Mouse (Mus musculus) monocyte, adult 2 months (primary cell): ENCODE data around the gene Tap1.
"Not testable (repeated sequence)": the region's sequence is repeated elsewhere in the genome, so short reads cannot be mapped to it uniquely, and the experiment has no call there.

ENCODE experiments used
- DNase-seq, 2 experiments: peaks; one replicate each; pipeline ENCODE4 v3.0.0; 2022; ENCODE audit warnings: low spot score in 2 of 2, low read depth in 1 of 2

The Tap1 gene

DNA sequence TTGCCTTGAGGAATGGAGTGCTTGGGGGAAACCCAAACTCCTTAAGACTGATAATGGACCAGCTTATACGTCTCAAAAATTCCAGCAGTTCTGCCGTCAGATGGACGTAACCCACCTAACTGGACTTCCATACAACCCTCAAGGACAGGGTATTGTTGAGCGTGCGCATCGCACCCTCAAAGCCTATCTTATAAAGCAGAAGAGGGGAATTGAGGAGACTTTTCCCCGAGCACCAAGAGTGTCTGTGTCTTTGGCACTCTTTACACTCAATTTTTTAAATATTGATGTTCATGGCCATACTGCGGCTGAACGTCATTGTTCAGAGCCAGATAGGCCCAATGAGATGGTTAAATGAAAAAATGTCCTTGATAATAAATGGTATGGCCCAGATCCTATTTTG is 43.6 kb downstream of the Tap1 start:
- DNase-seq, result not testable (repeated sequence)

- DNase-seq, result not testable (repeated sequence)
Observed at GRCm38 (mm10) chr17:34232021-34232420, 44.7 kb downstream of the Tap1 start.

DNA sequence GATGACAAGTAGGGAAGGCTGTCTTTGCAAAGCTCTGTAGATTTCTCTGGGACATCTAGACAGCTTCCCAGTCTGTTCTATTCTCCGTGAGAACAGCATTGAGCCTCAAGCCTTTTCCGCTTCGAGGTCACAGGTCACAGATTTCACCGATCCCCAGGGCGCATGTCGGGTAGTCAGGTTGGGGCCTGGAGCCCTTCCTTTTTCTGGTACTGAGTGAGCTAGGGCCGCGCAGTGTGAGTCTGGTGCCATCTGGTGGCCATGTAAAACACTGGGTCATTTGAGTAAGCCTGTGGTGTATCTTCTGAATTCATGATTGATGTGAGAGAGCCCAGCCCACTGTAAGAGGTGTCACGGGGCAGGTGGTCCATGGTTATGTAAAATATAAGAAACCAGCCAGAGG is 47.6 kb downstream of the Tap1 start:
- peak; percentile 54 to 79 for DNase-seq

- DNase-seq, result no peak
Observed at GRCm38 (mm10) chr17:34236691-34237090, 49.3 kb downstream of the Tap1 start.

DNA sequence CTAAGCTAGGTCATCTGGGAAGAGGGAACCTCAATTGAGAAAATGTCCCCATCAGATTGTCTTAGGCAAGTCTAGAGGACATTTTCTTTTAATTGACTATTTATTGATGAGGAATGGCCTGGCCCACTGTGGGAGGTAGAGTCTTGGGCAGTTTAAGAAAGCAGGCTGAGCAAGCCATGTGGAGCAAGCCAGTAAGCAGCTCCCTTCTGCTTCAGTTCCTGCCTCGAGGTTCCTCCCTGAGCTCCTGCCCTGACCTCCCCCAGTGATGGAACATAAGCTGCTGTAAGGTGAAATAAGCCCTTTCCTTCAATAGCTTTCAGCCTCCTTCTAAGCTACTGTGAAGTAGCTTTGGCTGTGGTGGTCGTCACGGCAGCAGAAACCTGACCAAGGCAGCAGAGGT is 50.4 kb downstream of the Tap1 start:
- no peak for DNase-seq

GRCm38 (mm10) chr17:34238706-34239105 is 51.4 kb downstream of the Tap1 start, which contains the start of gene H2-Ob:
H2-Ob (plus strand) TSS chr17:34238903.
- DNase-seq, result peak in 1 of 2 experiments; percentile 4

DNA sequence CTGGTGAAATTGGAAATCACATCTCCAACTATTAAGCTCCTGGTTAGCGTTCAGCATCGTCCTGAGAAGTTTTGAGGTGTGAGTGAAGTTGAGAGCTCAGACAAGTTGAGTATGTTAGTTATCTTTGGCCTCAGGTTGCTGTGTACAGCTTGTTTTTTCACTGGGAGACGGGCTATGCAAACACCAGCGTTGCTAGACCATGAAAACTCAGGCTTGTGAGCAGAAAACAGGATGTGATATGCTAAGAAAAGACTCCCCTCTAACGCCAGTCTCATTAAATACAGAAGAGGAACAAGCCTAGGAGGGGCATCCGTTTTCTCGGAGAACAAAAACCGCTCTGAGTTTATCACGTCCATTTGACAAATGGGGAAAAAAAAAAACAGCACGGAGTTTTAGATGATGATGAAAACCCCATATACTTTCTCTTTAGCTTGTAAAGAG is 52.3 kb downstream of the Tap1 start:
- peak in 1 of 2 experiments; percentile 10 for DNase-seq

DNA sequence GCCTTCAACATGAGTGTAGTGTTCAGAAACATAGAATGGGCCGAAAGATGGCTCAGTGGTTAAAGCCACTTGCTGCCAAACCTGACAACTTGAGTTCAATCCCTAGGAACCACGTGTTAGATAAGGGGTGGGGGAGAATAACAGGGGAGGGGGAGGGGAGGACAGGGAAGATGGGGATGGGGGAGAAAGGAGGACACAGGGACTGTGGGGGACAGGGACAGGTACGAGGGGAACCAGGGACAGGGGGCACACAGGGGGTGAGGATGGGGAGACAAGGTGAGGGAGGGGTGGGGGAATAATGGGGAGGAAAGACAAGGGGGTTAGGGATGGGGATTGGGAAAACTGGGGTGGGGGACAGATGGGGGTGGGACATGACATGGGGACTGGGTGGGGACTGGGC is 53.0 kb downstream of the Tap1 start:
- DNase-seq, result no peak

GRCm38 (mm10) chr17:34240916-34241315 is 53.6 kb downstream of the Tap1 start:
- DNase-seq, result peak in 1 of 2 experiments; percentile 0

GRCm38 (mm10) chr17:34244656-34245055 is 57.3 kb downstream of the Tap1 start:
- peak in 1 of 2 experiments; percentile 0 for DNase-seq
